Mouse (Mus musculus) left cerebral cortex, postnatal 10 days (tissue): Measurements from ENCODE around the gene Zfp953. TPM values are rescaled to one million over a fixed set of nuclear protein-coding genes. Genes with fewer than 3 reads are reported as not detected.
"Not testable (repeated sequence)": the region's sequence is repeated elsewhere in the genome, so short reads cannot be mapped to it uniquely, and the experiment has no call there.

Experiments used
- DNase-seq, 2 experiments: peaks; one replicate each; pipeline ENCODE4 v3.0.0; 2021 to 2022; ENCODE audit warnings: low spot score in 2 of 2, mixed read lengths in 1 of 2; ENCODE audit errors: extremely low spot score in 1 of 2
- intact Hi-C: fragments of 180-260 bp; cut with DNase I; formaldehyde crosslinking; loops from one replicate; pipeline ENCODE4 v1.15.1; 2025
- total RNA-seq, 2 experiments: library from RNA; stranded (reverse); gene quantifications; 2 replicates each; pipeline ENCODE4 v1.2.3; 2021

Zfp953 gene
- under 1 TPM; 0.63 to 0.64 TPM for total RNA-seq

DNA sequence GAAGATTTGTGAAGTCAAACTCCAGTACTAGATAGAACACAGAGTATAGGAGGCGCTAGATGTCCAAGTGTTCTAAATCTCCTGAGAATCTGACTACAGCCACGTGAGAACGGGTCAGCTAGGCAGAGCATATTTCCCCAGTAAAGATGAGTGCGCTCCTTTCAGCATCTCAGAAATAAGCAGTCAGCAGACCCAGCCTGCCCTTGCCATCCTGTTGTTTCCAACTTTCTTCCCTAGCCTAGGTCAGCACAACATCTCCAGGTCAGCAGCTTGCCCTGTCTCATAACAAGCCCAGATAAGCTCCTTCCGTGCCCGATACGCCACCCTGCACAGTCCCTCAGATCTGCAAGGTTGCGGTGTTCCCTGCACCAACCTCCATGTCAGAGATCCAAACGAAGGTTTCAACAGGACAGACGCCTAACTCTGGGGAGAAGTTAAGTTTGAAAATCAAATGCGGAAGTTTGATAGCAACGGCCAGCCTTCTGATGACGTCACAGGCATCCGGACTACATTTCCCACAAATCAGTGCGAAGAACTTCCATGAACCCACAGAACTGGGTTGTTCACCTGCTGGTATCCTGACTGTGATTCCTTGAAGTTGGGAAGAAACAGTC is at the start of gene Zfp953, which contains the start of gene Gm28044:
Gene Zfp953 (minus strand): TSS at position 475 of the 614 bp plus-strand sequence.
Gene Gm28044 (minus strand): TSS at position 406 of the 614 bp plus-strand sequence.
- intact Hi-C loops, result no loop called here
- peak; percentile 89 for DNase-seq

DNA sequence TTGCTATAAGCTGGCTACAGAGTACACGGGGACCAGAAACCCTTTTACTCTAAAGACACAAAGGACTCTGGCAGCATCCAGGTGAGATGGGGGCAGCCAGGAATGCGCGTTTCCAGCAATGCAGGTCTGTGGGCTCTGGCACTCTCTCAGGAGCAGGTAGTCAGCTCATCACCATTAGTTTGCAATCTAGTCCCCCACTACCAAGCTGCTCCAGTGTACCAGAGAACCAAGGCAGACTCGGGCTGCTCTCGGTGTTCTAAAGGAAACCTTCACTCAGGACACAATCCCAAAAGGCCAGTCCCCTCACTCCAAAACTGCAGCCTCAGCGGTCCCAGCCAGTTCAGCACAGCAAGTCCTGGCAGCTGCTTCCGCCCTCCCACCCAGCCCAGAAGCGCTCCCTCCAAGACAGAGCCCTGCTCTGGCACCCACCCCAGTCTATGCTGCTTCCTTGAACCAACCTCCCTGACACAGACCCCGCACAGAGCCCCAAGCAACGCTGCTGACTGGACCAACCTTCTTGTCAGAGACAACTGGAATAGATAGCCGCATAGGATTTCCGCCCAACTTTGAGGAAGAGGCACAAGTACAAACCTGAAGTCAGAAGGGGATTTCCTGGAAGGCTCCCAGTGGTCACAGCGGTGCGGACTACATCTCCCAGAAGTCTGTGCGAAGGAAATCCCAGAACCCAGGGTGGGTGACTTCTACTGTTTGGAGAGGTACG is 38.9 kb upstream of the Zfp953 start, which contains the start of gene Zfp429:
Gene Zfp429 (minus strand): TSS at position 637 of the 721 bp plus-strand sequence.
- peak; percentile 62 to 81 for DNase-seq
- intact Hi-C loops, result not testable (repeated sequence)

DNA sequence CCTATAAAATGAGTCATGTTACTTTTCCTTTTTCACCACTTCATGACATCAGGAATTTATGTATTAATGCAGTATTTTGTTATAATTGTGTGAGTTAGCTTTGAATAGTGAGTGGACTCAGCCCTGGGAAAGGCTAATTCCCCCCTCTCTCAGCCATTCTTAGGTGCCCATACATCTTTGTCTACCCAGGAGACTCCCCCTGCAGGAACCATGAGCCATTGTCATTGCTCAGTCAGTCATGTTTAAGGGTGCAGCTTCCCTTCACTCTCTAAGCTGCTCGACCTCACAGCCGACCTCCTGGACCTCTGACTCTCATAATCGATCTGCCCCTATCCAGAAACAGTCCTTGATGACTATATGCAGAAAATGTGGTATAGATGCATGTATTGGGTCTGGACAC is 15.8 kb upstream of the Zfp953 start:
- intact Hi-C loops, DNase-seq: not testable (repeated sequence)

DNA sequence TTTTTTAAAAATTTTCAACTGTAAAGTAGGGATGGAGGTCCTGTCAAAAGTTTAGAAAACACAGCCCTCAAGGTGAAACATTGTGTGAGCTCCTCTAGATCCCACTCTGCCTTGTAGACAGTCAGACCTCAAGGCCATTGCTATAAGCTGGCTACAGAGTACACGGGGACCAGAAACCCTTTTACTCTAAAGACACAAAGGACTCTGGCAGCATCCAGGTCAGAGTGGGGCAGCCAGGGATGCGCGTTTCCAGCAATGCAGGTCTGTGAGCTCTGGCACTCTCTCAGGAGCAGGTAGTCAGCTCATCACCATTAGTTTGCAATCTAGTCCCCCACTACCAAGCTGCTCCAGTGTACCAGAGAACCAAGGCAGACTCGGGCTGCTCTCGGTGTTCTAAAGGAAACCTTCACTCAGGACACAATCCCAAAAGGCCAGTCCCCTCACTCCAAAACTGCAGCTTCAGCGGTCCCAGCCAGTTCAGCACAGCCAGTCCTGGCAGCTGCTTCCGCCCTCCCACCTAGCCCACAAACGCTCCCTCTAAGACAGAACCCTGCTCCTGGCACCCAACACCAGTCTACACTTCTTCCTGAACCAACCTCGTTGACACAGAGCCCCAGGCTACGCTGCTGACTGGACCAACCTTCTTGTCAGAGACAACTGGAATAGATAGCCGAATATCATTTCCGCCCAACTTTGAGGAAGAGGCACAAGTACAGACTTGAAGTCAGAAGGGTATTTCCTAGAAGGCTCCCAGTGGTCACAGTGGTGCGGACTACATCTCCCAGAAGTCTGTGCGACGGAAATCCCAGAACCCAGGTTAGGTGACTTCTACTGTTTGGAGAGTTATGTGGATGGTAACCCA is 14.9 kb upstream of the Zfp953 start, which contains the start of the genes Gm28041 and Zfp456:
Gene Gm28041 (minus strand): TSS at position 684 of the 862 bp plus-strand sequence.
Gene Zfp456 (minus strand): TSS at position 761 of the 862 bp plus-strand sequence.
- intact Hi-C loops, result loop anchor here (2.0 kb wide), 1 partner anchor 200 kb away; no protein-coding TSS in a partner anchor

DNA sequence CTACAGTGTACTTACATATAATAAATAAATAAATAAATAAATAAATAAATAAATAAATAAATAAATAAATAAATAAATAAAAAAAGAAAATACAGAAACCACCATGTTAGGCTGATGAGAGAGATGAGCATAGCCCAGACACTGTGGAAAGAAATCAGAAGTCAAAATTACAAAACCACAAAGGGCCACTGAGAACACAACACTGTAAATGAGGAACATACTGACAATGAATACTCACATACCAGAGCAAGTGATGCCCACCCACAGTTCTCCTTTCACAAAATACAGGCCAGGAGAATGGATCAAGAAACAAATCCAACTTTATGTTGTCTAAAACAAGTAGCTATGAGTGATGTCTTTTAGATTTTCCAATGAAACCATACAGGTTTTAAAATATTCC is 8.6 kb downstream of the Zfp953 start:
- DNase-seq, result no peak
- intact Hi-C loops, result no loop called here

More for the DNA sequence above, 14.9 kb upstream of the Zfp953 start, which contains the start of the genes Gm28041 and Zfp456:
- peak; percentile 51 to 53 for DNase-seq

DNA sequence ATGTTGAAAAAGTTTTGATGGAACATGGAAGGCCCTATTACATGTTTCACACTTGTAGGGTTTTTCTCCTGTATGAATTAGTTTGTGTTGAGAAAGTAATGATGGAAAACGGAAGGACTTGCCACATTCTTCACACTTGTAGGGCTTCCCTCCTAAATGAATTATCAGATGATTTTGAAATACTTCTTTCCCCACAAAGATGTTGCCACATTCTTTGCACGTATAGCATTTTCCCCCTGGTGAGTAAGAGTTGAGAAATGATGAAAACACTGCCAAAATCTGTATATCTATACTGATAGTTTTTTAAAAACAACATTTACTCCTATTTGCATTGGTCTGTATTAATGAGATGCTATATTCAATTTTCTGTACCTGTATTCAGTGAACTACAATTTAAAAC is 17.0 kb downstream of the Zfp953 start:
- DNase-seq, result no peak
- intact Hi-C loops, result no loop called here

DNA sequence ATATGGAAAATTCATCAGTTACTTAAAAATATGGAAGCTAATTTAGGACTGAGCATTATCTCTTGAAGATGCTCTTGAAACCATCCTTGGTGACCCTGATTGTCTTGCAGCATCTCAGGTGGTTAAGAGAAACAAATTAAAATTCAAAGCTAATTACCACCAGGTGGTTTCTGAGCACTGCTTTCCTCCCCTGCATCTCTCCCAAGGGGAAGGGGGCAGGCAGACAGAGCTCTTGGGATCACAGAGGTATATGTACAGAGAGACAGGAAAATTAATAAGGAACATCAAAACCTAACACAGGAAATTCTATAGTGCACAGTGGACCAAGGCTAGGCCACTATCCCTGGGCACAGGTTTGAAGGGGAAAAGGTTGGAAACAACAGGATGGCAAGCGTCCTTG is 27.5 kb downstream of the Zfp953 start:
- DNase-seq, result no peak
- intact Hi-C loops, result no loop called here

DNA sequence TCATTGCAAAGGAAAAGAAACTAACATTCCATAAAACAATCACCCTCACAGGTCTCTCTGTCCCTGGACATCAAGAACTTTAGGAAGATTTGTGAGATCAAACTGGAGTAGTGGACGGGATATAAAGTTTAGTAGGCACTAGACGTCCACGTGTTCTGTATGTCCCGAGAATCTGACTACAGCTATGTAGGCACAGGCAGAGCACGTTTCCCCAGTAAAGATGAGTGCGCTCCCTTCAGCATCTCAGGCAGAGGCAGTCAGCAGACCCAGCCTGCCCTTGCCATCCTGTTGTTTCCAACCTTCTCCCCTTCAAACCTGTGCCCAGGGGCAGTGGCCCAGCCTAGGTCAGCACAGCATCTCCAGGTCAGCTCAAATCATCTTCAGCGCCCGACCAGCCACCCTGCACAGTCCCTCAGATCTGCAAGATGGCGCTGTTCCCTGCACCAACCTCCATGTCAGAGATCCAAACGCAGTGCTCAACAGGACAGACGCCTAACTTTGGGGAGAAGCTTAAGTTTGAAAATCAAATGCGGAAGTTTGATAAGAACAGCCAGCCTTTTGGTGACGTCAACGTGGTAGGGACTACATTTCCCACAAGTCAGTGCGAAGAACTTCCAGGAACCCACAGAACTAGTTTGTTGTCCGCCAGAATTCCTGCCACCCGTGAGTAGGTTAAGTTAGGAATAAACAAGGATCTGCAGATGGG is 28.2 kb downstream of the Zfp953 start, which contains the start of gene Zfp595:
Gene Zfp595 (minus strand): TSS at position 552 of the 706 bp plus-strand sequence.
- peak; percentile 82 to 83 for DNase-seq
- intact Hi-C loops, result no loop called here

DNA sequence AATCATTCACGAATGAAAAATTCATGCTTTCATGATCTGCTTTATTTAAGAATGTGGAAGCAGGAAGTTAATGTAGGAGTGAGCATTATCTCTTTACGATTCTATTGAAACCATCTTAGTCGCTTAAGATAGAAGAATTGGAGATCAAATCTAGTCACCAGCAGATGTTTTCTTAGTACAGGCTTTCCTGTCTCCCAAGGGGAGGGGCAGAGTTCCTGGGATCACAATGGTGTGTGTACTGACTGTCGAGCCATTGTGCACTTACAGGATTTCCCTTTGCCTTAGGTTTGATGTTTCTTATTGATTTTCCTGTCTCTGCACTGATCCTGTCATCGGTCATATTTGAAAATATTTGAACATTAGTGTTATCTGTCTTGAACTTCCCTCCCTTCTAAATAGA is 53.7 kb downstream of the Zfp953 start:
- no peak for DNase-seq
- intact Hi-C loops, result no loop called here

DNA sequence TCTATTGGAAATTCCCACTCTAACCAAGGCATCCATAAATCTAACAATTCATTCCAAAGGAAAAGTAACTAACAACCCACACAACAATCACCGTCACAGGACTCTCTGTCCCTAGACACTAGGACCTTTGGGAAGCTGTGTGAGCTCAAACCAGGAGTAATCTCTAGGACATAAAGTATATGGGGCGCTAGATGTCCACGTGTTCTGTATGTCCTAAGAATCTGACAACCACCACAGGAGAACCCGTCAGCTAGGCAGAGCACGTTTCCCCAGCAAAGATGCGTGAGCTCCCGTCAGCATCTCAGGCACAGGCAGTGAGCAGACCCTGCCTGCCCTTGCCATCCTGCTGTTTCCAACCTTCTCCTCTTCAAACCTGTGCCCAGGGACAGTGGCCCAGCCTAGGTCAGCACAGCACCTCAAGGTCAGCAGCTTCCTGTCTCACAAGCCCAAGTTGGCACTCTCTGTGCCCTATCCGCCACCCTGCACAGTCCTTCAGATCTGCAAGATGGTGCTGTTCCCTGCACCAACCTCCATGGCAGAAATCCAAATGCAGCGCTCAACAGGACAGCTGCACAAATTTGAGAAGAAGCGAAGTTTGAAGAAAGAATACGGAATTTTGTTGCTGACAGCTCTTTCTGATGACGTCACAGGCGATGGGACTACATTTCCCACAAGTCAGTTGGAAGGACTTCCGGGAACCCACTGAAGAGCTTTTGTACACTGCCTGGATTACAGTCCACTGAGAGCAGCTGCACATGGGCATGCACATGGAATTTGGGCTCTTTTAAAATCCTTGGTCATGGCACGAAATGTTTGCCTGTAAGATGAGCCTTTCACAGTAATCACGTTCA is 54.4 kb downstream of the Zfp953 start, which contains the start of gene Zfp457:
Gene Zfp457 (minus strand): TSS at position 664 of the 851 bp plus-strand sequence.
- intact Hi-C loops, result no loop called here
- DNase-seq, result peak; percentile 89 to 92

Other genes with a start within 250 kb of the Zfp953 start
- not detected for gene Rslcan18, start 244.3 kb downstream of the Zfp953 start, total RNA-seq
- 10 to 100 TPM in 1 of 2 experiments, 1 to 10 TPM in 1; 9.2 to 11.4 TPM for gene Zfp759, start 238.9 kb downstream of the Zfp953 start, total RNA-seq
- 1 to 10 TPM; 4.8 to 7.8 TPM for gene Rsl1, start 187.4 kb downstream of the Zfp953 start, total RNA-seq
- 1 to 10 TPM; 2.2 to 3.4 TPM for gene Zfp455, start 166.1 kb downstream of the Zfp953 start, total RNA-seq
- 10 to 100 TPM; 19.8 to 20.5 TPM for gene Zfp458, start 82.1 kb downstream of the Zfp953 start, total RNA-seq
- 1 to 10 TPM; 3.2 to 3.6 TPM for gene Zfp457, start 54.1 kb downstream of the Zfp953 start, total RNA-seq
- 1 to 10 TPM; 2.3 to 2.5 TPM for gene Zfp595, start 28.0 kb downstream of the Zfp953 start, total RNA-seq
- not detected for gene Gm28044, start 69 bp downstream of the Zfp953 start, total RNA-seq
- not detected for gene Gm28041, start 15.1 kb upstream of the Zfp953 start, total RNA-seq
- under 1 TPM; 0.67 to 0.69 TPM for gene Zfp456, start 15.2 kb upstream of the Zfp953 start, total RNA-seq
- 1 to 10 TPM; 1.7 to 2.1 TPM for gene Zfp429, start 39.2 kb upstream of the Zfp953 start, total RNA-seq
- gene Zfp459, start 60.8 kb upstream of the Zfp953 start, total RNA-seq, result 1 to 10 TPM; 3.1 to 5.3 TPM
- 10 to 100 TPM in 1 of 2 experiments, 1 to 10 TPM in 1; 9.9 to 12.4 TPM for gene Zfp874a, start 91.0 kb upstream of the Zfp953 start, total RNA-seq
- 10 to 100 TPM; 14.2 to 15.1 TPM for gene Zfp874b, start 123.7 kb upstream of the Zfp953 start, total RNA-seq
- gene Zfp58, start 139.9 kb upstream of the Zfp953 start, total RNA-seq, result 1 to 10 TPM; 5.7 to 7.0 TPM
- not detected for gene Gm26965, start 165.5 kb upstream of the Zfp953 start, total RNA-seq
- 10 to 100 TPM; 25.1 to 28.4 TPM for gene Zfp87, start 165.6 kb upstream of the Zfp953 start, total RNA-seq
- 1 to 10 TPM; 9.5 to 9.6 TPM for gene Zfp748, start 193.2 kb upstream of the Zfp953 start, total RNA-seq
- 10 to 100 TPM in 1 of 2 experiments, 1 to 10 TPM in 1; 8.9 to 10.1 TPM for gene Zfp729b, start 249.1 kb upstream of the Zfp953 start, total RNA-seq